Mouse (Mus musculus): Measurements from ENCODE around the gene Timmdc1. TPM values are rescaled to one million over a fixed set of nuclear protein-coding genes. Genes with fewer than 3 reads are reported as not detected.
A peak's percentile ranks its signal among the peaks of the same experiment; 100 is the strongest.

Gene Timmdc1
- polyA plus RNA-seq, 1 experiment from 2014 or later, result 18.1 TPM

- WGBS (ENCODE audit: insufficient replicate concordance), result 35% methylated on average over 5 of the region's 5 CpGs
- DNase-seq, result no peak
- no peaks in the 10 kb centered on the region for H3K27me3 ChIP-seq
- peak; percentile 61 for ATAC-seq (ENCODE audit: low read depth)
- H3K4me2 ChIP-seq, result no peak overlapping the region
- H3K9me3 ChIP-seq (replicated peaks), result no peaks in the 10 kb centered on the region
- H3K4me3 ChIP-seq (replicated peaks), result no peak overlapping the region
- no peaks in the 10 kb centered on the region for H3K36me3 ChIP-seq
- H3K4me1 ChIP-seq (replicated peaks), result peaks cover 74% of the 10 kb centered on the region
- no peak overlapping the region for H3K27ac ChIP-seq
- H3K9ac ChIP-seq, result no peak overlapping the region
Measured at GRCm38 (mm10) chr16:38472507-38472873, 50.0 kb downstream of the Timmdc1 start.

DNA sequence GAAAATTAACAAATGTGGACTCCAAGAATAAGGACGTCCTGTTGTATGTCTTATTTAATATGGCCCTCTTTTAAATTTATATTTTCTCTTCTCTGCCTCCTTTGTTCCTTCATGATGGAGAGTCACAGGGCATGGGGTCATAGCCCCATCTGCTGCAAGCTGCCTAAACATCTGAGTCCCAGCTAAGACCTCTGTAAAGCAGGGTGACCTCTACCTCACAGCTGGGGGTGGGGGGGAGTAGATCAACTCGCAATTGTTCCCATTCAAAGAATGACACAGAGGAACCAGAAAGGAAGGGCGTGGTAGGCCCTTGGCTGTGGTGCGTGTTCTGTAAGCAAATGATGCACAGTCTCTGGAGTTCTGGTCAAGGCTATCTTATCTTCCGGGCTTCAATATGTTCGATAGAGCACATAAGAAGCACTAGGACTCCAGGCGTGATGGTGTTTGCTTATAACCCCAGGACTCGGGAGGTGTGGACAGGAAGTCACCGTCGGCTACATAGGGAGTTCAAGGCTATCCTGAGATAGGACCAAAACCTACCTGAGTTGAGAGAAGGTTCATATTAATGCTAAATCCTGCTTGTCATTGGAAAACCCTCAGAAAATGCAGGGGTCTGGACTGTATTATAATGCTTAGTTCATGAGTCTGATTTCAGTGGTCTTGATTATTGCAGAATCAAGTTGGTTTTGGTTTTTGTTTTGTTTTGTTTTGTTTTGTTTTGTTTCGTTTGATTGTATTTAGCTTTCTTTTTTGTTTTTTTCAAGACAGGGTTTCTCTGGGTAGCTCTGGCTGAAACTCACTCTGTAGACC, 50.6 kb downstream of the Timmdc1 start:
- WGBS (ENCODE audit: insufficient replicate concordance), result 37% methylated on average over 11 of the region's 11 CpGs
- H3K4me1 ChIP-seq (replicated peaks), result peaks cover 76% of the 10 kb centered on the region
- H3K4me3 ChIP-seq (replicated peaks), result no peak overlapping the region
- H3K4me2 ChIP-seq, result no peak overlapping the region
- DNase-seq, result no peak
- ATAC-seq (ENCODE audit: low read depth), result 0 out of 2 replicates have a peak, but pooled peaks have one; percentile 35
- H3K27ac ChIP-seq, result no peak overlapping the region
- no peaks in the 10 kb centered on the region for H3K9me3 ChIP-seq (replicated peaks)
- H3K27me3 ChIP-seq, result no peaks in the 10 kb centered on the region
- H3K36me3 ChIP-seq, result no peaks in the 10 kb centered on the region
- H3K9ac ChIP-seq, result no peak overlapping the region

DNA sequence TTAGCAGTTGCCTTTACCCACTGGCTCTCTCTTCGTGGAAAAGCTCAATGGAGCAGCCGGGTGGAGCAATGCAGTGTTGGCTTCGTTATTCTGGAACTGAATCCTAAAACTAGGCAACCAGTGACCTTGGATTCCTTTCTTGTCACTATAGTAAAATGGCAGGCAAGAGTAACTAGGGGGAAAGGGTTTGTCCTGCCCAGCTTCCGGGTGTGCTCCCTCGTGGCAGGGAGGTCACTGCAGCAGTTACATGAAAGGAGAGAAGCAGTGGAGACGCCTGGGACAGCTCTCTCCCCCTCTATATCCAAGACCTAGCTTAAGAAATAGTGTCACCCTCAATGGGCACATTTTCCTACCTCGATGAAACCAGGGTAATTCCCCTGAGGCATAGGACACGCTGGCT, 53.0 kb downstream of the Timmdc1 start:
- Histone ChIP-seq H3K4me1 (replicated peaks) (peaks cover 62% of the 10 kb centered on the region), H3K9ac (no peak overlapping the region), H3K4me2 (no peak overlapping the region), H3K27me3 (no peaks in the 10 kb centered on the region), H3K27ac (no peak overlapping the region), H3K4me3 (replicated peaks) (no peak overlapping the region), H3K36me3 (no peaks in the 10 kb centered on the region), H3K9me3 (replicated peaks) (no peaks in the 10 kb centered on the region)
- 65% methylated on average over 8 of the region's 8 CpGs for WGBS (ENCODE audit: insufficient replicate concordance)
- ATAC-seq (ENCODE audit: low read depth) (no peak), DNase-seq (no peak)

DNA sequence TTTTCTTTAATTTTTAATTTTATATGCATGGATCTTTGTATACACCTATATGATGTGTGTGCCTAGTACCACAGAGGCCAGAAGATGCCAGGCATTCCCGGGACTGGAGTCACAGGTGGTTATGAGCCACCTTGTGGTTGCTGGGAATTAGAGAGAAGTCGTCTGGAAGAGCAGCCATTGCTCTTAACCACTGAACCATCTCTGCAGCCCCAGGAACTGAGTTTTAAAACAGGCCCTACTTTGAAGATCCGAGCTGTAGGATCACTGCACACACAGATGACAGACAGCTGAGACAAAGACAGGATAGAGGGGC, 53.8 kb downstream of the Timmdc1 start:
- H3K27ac ChIP-seq, result no peak overlapping the region
- 25% methylated on average over 3 of the region's 3 CpGs for WGBS (ENCODE audit: insufficient replicate concordance)
- H3K9me3 ChIP-seq (replicated peaks), result no peaks in the 10 kb centered on the region

GRCm38 (mm10) chr16:38467917-38468705, 54.4 kb downstream of the Timmdc1 start:
- no peak for ATAC-seq (ENCODE audit: low read depth)
- WGBS (ENCODE audit: insufficient replicate concordance), result 39% methylated on average over 8 of the region's 8 CpGs
- no peak overlapping the region for H3K4me2 ChIP-seq
- H3K36me3 ChIP-seq, result no peaks in the 10 kb centered on the region
- no peaks in the 10 kb centered on the region for H3K9me3 ChIP-seq (replicated peaks)
- no peak overlapping the region for H3K4me3 ChIP-seq (replicated peaks)
- H3K9ac ChIP-seq, result 0 out of 2 replicates have a peak overlapping the region, but pooled peaks have one; percentile 2
- H3K27ac ChIP-seq, result no peak overlapping the region
- no peaks in the 10 kb centered on the region for H3K27me3 ChIP-seq
- peaks cover 49% of the 10 kb centered on the region for H3K4me1 ChIP-seq (replicated peaks)
- no peak for DNase-seq

More for the DNA sequence above, 53.8 kb downstream of the Timmdc1 start:
- no peak overlapping the region for H3K9ac ChIP-seq
- ATAC-seq (ENCODE audit: low read depth), result no peak
- no peak for DNase-seq
- peaks cover 54% of the 10 kb centered on the region for H3K4me1 ChIP-seq (replicated peaks)
- no peak overlapping the region for H3K4me2 ChIP-seq
- no peak overlapping the region for H3K4me3 ChIP-seq (replicated peaks)
- no peaks in the 10 kb centered on the region for H3K27me3 ChIP-seq
- H3K36me3 ChIP-seq, result no peaks in the 10 kb centered on the region

DNA sequence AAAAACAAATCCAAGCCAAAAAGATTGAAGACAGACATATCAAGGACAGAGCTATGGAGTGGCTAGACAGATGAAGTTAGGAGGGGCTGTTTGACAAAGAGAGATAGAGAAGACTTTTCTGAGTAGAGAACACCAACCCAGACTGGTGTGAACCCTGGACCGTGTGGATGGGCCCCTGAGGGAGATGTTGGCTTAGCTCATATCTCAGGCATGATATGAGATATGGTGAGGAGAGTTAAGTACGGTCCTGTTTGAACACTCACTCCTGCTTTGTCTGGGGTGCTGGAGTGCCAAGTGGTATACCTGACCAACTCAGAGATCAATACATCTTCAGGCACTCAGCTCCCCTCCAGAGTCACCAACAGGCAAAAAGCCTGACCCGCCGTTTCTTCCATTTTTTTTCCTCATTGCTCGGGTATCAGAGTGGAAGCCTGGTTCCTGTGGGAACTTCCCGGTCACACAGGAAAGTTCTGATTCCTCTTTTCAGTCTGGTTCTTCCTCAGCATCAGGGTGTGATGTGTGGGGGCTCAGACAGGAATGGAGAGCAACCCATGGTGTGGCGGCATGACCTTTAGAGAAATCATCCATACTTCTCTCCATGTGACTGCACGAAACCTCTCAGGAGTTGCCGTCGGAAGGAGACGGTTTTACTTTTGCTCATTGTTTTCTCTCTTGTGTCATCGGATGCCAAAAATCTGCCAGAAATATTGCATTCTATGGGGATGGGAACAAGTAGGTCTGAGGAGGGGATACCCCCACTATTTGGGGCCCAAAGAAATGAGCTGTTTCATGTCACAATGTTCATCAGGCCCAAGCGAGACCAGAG, 55.2 kb downstream of the Timmdc1 start:
- ATAC-seq (ENCODE audit: low read depth) (peak; percentile 65), DNase-seq (no peak)
- H3K9ac ChIP-seq, result no peak overlapping the region
- no peak overlapping the region for H3K4me2 ChIP-seq
- H3K27me3 ChIP-seq, result no peaks in the 10 kb centered on the region
- H3K36me3 ChIP-seq, result no peaks in the 10 kb centered on the region
- H3K4me1 ChIP-seq (replicated peaks), result peaks cover 42% of the 10 kb centered on the region
- no peak overlapping the region for H3K4me3 ChIP-seq (replicated peaks)
- 60% methylated on average over 13 of the region's 13 CpGs for WGBS (ENCODE audit: insufficient replicate concordance)
- no peaks in the 10 kb centered on the region for H3K9me3 ChIP-seq (replicated peaks)
- H3K27ac ChIP-seq, result no peak overlapping the region

DNA sequence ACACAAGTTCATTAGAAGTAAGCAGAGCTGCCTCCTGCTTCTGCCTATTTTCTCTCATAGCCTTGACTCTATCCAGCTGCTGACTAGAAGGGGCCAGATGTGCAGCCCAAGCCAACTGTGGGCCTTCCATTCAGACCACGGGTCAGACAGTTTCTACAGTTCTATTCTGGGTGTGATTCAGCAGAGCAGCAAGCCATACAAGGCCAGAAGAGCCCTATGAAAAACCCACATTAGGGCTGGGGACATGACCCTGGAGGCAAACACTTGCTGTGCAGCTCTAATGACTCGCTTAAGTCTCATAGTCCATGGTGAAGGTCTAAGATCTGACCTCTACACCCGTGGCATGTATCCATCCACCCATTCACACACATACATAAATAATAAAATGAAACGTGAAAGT, 56.4 kb downstream of the Timmdc1 start:
- Histone ChIP-seq H3K36me3 (no peaks in the 10 kb centered on the region), H3K9ac (no peak overlapping the region), H3K27me3 (no peaks in the 10 kb centered on the region), H3K4me1 (replicated peaks) (peaks cover 31% of the 10 kb centered on the region), H3K9me3 (replicated peaks) (no peaks in the 10 kb centered on the region), H3K4me2 (no peak overlapping the region), H3K27ac (no peak overlapping the region), H3K4me3 (replicated peaks) (no peak overlapping the region)
- 60% methylated on average over 4 of the region's 4 CpGs for WGBS (ENCODE audit: insufficient replicate concordance)
- ATAC-seq (ENCODE audit: low read depth), result no peak
- DNase-seq, result no peak

GRCm38 (mm10) chr16:38463305-38463704, 59.2 kb downstream of the Timmdc1 start:
- Histone ChIP-seq H3K9me3 (replicated peaks) (no peaks in the 10 kb centered on the region), H3K4me1 (replicated peaks) (peaks cover 33% of the 10 kb centered on the region), H3K9ac (no peak overlapping the region), H3K4me3 (replicated peaks) (no peak overlapping the region), H3K27me3 (no peaks in the 10 kb centered on the region), H3K4me2 (no peak overlapping the region), H3K27ac (no peak overlapping the region), H3K36me3 (no peaks in the 10 kb centered on the region)
- WGBS (ENCODE audit: insufficient replicate concordance), result 80% methylated on average over 5 of the region's 5 CpGs
- ATAC-seq (ENCODE audit: low read depth) (no peak), DNase-seq (no peak)

- 64% methylated on average over 7 of the region's 7 CpGs for WGBS (ENCODE audit: insufficient replicate concordance)
- ATAC-seq (ENCODE audit: low read depth), result no peak
- no peak overlapping the region for H3K4me3 ChIP-seq (replicated peaks)
- no peaks in the 10 kb centered on the region for H3K36me3 ChIP-seq
- H3K27me3 ChIP-seq, result no peaks in the 10 kb centered on the region
- DNase-seq, result no peak
- H3K27ac ChIP-seq, result no peak overlapping the region
- no peak overlapping the region for H3K9ac ChIP-seq
- no peaks in the 10 kb centered on the region for H3K9me3 ChIP-seq (replicated peaks)
- peaks cover 27% of the 10 kb centered on the region for H3K4me1 ChIP-seq (replicated peaks)
- no peak overlapping the region for H3K4me2 ChIP-seq
Measured at GRCm38 (mm10) chr16:38462161-38462560, 60.3 kb downstream of the Timmdc1 start.

DNA sequence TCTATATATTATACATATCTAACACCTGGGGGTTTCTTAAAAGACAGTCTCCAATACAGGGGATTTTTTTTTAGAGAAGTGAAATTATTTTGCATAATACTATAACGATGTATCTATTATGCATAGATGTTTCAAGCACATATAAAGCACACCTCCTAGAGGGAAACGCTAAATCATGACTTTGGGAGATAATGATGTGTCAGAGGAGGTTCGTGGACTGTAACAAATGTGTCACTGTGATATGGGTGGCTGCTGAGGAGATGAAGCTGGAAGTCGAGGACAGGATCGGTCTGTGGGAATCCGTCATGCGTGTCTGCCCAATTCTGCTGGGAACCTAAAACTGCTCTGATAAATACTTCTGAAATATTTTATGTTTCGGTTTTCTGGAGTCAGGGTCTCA, 60.7 kb downstream of the Timmdc1 start:
- H3K4me1 ChIP-seq (replicated peaks), result peaks cover 25% of the 10 kb centered on the region
- no peak overlapping the region for H3K4me2 ChIP-seq
- DNase-seq (no peak), ATAC-seq (ENCODE audit: low read depth) (no peak)
- no peak overlapping the region for H3K27ac ChIP-seq
- no peak overlapping the region for H3K9ac ChIP-seq
- H3K27me3 ChIP-seq, result no peaks in the 10 kb centered on the region
- no peak overlapping the region for H3K4me3 ChIP-seq (replicated peaks)
- H3K9me3 ChIP-seq (replicated peaks), result no peaks in the 10 kb centered on the region
- 49% methylated on average over 8 of the region's 8 CpGs for WGBS (ENCODE audit: insufficient replicate concordance)
- H3K36me3 ChIP-seq, result no peaks in the 10 kb centered on the region

DNA sequence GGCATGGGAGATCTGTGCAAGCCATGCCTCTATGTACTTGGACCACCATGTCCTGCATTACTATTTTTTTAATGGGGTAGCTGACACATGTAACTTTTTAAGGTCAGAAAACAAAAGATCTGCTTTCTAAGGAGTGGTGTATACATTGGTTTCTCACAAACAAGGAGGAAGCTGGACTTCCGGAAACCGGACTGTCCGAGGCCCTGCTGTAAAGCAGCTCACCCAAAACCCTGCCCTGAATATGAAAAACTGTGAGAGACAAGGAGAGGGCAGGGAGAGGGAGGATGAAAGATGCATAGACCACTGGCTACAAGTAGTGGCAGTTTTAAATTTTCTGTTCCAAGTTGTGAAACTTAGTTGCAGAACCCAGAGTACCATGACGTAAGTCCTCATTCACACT, 62.5 kb downstream of the Timmdc1 start:
- Histone ChIP-seq H3K4me3 (replicated peaks) (no peak overlapping the region), H3K4me2 (no peak overlapping the region), H3K4me1 (replicated peaks) (peaks cover 21% of the 10 kb centered on the region), H3K36me3 (no peaks in the 10 kb centered on the region), H3K27me3 (no peaks in the 10 kb centered on the region), H3K27ac (no peak overlapping the region), H3K9ac (no peak overlapping the region), H3K9me3 (replicated peaks) (no peaks in the 10 kb centered on the region)
- no peak for ATAC-seq (ENCODE audit: low read depth)
- 67% methylated on average over 4 of the region's 4 CpGs for WGBS (ENCODE audit: insufficient replicate concordance)
- DNase-seq, result no peak
